ENCODE assay signal across 10 mouse cellular contexts in the genomic region with DNA sequence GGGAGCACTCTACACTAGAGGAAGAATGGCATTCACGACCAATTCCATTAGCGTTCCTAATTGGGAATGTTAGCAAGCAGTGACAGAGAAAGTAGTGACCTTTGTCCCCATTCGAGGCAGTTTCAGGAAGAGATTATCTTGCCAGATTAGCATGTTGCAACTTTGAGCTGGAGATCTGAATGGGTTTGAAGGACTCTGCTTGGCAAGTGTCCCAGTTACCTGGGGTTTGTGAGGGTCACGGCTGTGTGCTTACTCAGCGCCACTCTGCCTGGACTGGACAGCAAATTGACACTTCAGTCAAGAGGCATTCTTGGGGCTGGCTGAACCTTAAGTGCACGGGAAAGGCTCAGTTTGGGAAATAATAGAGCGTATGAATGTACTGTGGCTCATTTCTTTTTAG. TPM values are rescaled to one million over a fixed set of nuclear protein-coding genes. Genes with fewer than 3 reads are reported as not detected.
DNase-seq lines count a peak whose midpoint lies in the region; ATAC-seq and TF ChIP-seq lines count a peak whose summit lies in the region.
"Had no signal": no experiment of that assay in that cellular context is flagged by ENCODE, and none has a peak within 500 bp of the region (broad histone marks: within the 10 kb centered on the region; RNA-seq: fewer than 3 reads in every experiment).

No protein-coding gene starts in this region.

- no peak for DNase-seq in heart, postnatal 14 days
- peak; percentile 79 for DNase-seq in 416B (ENCODE audit: low read depth)
- peak; percentile 45 for DNase-seq in embryo, embryonic 10.5 days (ENCODE audit: low spot score)
- no peak for DNase-seq in gastrocnemius, postnatal 4 days (ENCODE audit: low spot score in 2 of 2)
- no peak for DNase-seq in thymus, adult 2 months
- no peak for DNase-seq in cerebellum, adult 11 months

- no peak for TF ChIP-seq POLR2A in thymus, adult 2 months (IDR thresholded peaks at IDR 0.05; ENCODE audit: control insufficient read depth, extremely low read depth, insufficient read depth, low read length, poor library complexity)

- H3K9ac ChIP-seq in heart, embryonic 14.5 days (ENCODE audit: low read length): no peak overlapping the region
- no peak overlapping the region for H3K9ac ChIP-seq in liver, embryonic 16.5 days (ENCODE audit: low read depth, low read length)

- 8% methylated on average over 7 of the region's 7 CpGs for WGBS in heart, embryonic 14.5 days
- WGBS in liver, embryonic 16.5 days (ENCODE audit: insufficient replicate concordance): 41% methylated on average over 7 of the region's 7 CpGs
- WGBS in thymus, adult 2 months: 70% methylated on average over 7 of the region's 7 CpGs

- H3K36me3 ChIP-seq in heart, embryonic 14.5 days (ENCODE audit: control insufficient read depth, insufficient read depth, low read length): no peaks in the 10 kb centered on the region
- no peaks in the 10 kb centered on the region for H3K36me3 ChIP-seq in liver, embryonic 16.5 days (ENCODE audit: control insufficient read depth, insufficient read depth)
- H3K36me3 ChIP-seq in thymus, adult 2 months (ENCODE audit: control insufficient read depth, insufficient read depth, low read length): no peaks in the 10 kb centered on the region

- H3K4me2 ChIP-seq in heart, embryonic 14.5 days (ENCODE audit: low read length): peak overlapping the region; percentile 28
- no peak overlapping the region for H3K4me2 ChIP-seq in liver, embryonic 16.5 days (ENCODE audit: low read depth, low read length)

- peak overlapping the region; percentile 8 to 12; a peak in 3 of 4 replicates for H3K27ac ChIP-seq in heart, embryonic 14.5 days (replicated peaks in 1 of 2; ENCODE audit: control insufficient read depth in 1 of 2, insufficient read depth in 1 of 2, low read depth in 2 of 2, low read length in 2 of 2)
- peak overlapping the region; percentile 6; the same call in 1 of the 2 replicates for H3K27ac ChIP-seq in liver, embryonic 16.5 days (ENCODE audit: low read length)
- H3K27ac ChIP-seq in thymus, adult 2 months (ENCODE audit: control insufficient read depth, insufficient read depth, low read length): no peak overlapping the region
- H3K27ac ChIP-seq: layer of hippocampus, adult 2 months had no signal

- peaks cover 62 to 79% of the 10 kb centered on the region in 2 experiments for H3K4me1 ChIP-seq in heart, embryonic 14.5 days (ENCODE audit: control insufficient read depth in 2 of 2, insufficient read depth in 2 of 2, low read length in 2 of 2)
- H3K4me1 ChIP-seq in liver, embryonic 16.5 days (ENCODE audit: control insufficient read depth, low read depth, low read length): peaks cover 35% of the 10 kb centered on the region
- peaks cover 28% of the 10 kb centered on the region for H3K4me1 ChIP-seq in thymus, adult 2 months (replicated peaks; ENCODE audit: control insufficient read depth, insufficient read depth, low read length)

- intact Hi-C loops in heart, postnatal 14 days (cut with DNase I): loop anchor here (5.0 kb wide), 1 partner anchor 90 kb away; no protein-coding TSS in a partner anchor

- no peaks in the 10 kb centered on the region for H3K27me3 ChIP-seq in heart, embryonic 14.5 days (ENCODE audit: control insufficient read depth, insufficient read depth, low read length)
- no peaks in the 10 kb centered on the region; the same call in 1 of the 2 replicates for H3K27me3 ChIP-seq in liver, embryonic 16.5 days (ENCODE audit: control insufficient read depth, insufficient read depth, low read depth, low read length)
- H3K27me3 ChIP-seq in thymus, adult 2 months (ENCODE audit: control insufficient read depth, insufficient read depth, low read length): no peaks in the 10 kb centered on the region

- TF ChIP-seq CTCF in thymus, adult 2 months (IDR thresholded peaks at IDR 0.05; ENCODE audit: borderline replicate concordance, control insufficient read depth, extremely low read depth, insufficient read depth, low read length, poor library complexity): no peak

- H3K9me3 ChIP-seq in heart, embryonic 14.5 days (ENCODE audit: control insufficient read depth, low read length): no peaks in the 10 kb centered on the region
- H3K9me3 ChIP-seq in liver, embryonic 16.5 days (replicated peaks; ENCODE audit: control insufficient read depth, low read length): no peaks in the 10 kb centered on the region

- ATAC-seq in heart, embryonic 14.5 days (ENCODE audit: insufficient number of reproducible peaks, insufficient read depth, low FRiP score, low read depth): no peak
- peak; percentile 50 for ATAC-seq in liver, embryonic 16.5 days (ENCODE audit: low read depth)

- H3K4me3 ChIP-seq in heart, embryonic 14.5 days (ENCODE audit: control insufficient read depth in 1 of 2, insufficient read depth in 1 of 2, low read depth in 1 of 2, low read length in 2 of 2): no peak overlapping the region
- no peak overlapping the region for H3K4me3 ChIP-seq in liver, embryonic 16.5 days (ENCODE audit: low read depth, low read length)
- H3K4me3 ChIP-seq in thymus, adult 2 months (ENCODE audit: control insufficient read depth, insufficient read depth, low read length): no peak overlapping the region
- H3K4me3 ChIP-seq: erythroblast, embryonic 14.5 days; layer of hippocampus, adult 2 months had no signal

RNA-seq across cellular contexts. Expression of a gene that starts 8.2 kb away (rescaled TPM):
- 7.3 and 8.2 TPM in 2 replicates for polyA plus RNA-seq in heart, embryonic 14.5 days (2014; fragmentation: Nextera tagmentation; extraction: Ambion mirVana)
- 10 to 100 TPM; 11.2 TPM for total RNA-seq in heart, postnatal 14 days (2021)
- polyA plus RNA-seq in liver, embryonic 16.5 days (2015; fragmentation: Nextera tagmentation; extraction: Ambion mirVana): 1.4 and 1.5 TPM in 2 replicates
- total RNA-seq in gastrocnemius, postnatal 4 days (2021): 10 to 100 TPM; 15.1 to 16.1 TPM
- 9.4 and 10.5 TPM in 2 replicates for polyA plus RNA-seq in thymus, adult 2 months (2012; rRNA removed)

Comparison
In these comparisons a context has a peak if more than half of its experiments do, and no peak if none do; other contexts are left out.
1. DNase-seq: peak in 416B (single experiment) and embryo, embryonic 10.5 days (single experiment); none in heart, postnatal 14 days (0 of 2), gastrocnemius, postnatal 4 days (0 of 2), thymus, adult 2 months (single experiment) and cerebellum, adult 11 months (single experiment).